Mouse (Mus musculus) forebrain, embryonic 12.5 days (tissue): ENCODE measurements around the gene Gatad2a. TPM values are rescaled to one million over a fixed set of nuclear protein-coding genes. Genes with fewer than 3 reads are reported as not detected.

ENCODE experiments used
- polyA plus RNA-seq: library from polyadenylated mRNA; unstranded; fragments of >200 nt; fragmentation: Nextera tagmentation; extraction: Ambion mirVana; gene quantifications from 2 replicates; pipeline ENCODE4 v1.2.1, GENCODE M21; 2016

Gatad2a gene
- polyA plus RNA-seq, 1 experiment from 2014 or later, result 48.7 TPM

Other genes with a start within 250 kb of the Gatad2a start
- 7.7 and 7.8 TPM in 2 replicates for gene Zfp963, start 246.4 kb downstream of the Gatad2a start, polyA plus RNA-seq
- 0.42 TPM in 1 of 2 replicates, not detected in the other for gene Gm20422, start 221.5 kb downstream of the Gatad2a start, polyA plus RNA-seq
- gene Atp13a1, start 205.2 kb downstream of the Gatad2a start, polyA plus RNA-seq, result 53.5 and 55.3 TPM in 2 replicates
- gene Zfp866, start 205.2 kb downstream of the Gatad2a start, polyA plus RNA-seq, result 42.3 and 43.1 TPM in 2 replicates
- 17.2 and 17.3 TPM in 2 replicates for gene Gmip, start 187.7 kb downstream of the Gatad2a start, polyA plus RNA-seq
- 0.83 and 1.1 TPM in 2 replicates for gene Lpar2, start 174.0 kb downstream of the Gatad2a start, polyA plus RNA-seq
- gene Pbx4, start 163.9 kb downstream of the Gatad2a start, polyA plus RNA-seq, result 51.2 and 54.0 TPM in 2 replicates
- gene Cilp2, start 108.7 kb downstream of the Gatad2a start, polyA plus RNA-seq, result 0.77 and 1.1 TPM in 2 replicates
- 4.2 and 4.3 TPM in 2 replicates for gene Tssk6, start 94.2 kb downstream of the Gatad2a start, polyA plus RNA-seq
- 165 and 168 TPM in 2 replicates for gene Ndufa13, start 93.8 kb downstream of the Gatad2a start, polyA plus RNA-seq
- gene Yjefn3, start 93.7 kb downstream of the Gatad2a start, polyA plus RNA-seq, result 7.0 and 9.8 TPM in 2 replicates
- 67.6 and 70.1 TPM in 2 replicates for gene Mau2, start 46.4 kb upstream of the Gatad2a start, polyA plus RNA-seq
- 53.8 and 55.7 TPM in 2 replicates for gene Sugp1, start 46.4 kb upstream of the Gatad2a start, polyA plus RNA-seq
- gene Tm6sf2, start 76.5 kb upstream of the Gatad2a start, polyA plus RNA-seq, result 1.3 TPM in 2 replicates
- 0.06 and 0.19 TPM in 2 replicates for gene Hapln4, start 87.1 kb upstream of the Gatad2a start, polyA plus RNA-seq
- gene Ncan, start 124.5 kb upstream of the Gatad2a start, polyA plus RNA-seq, result 84.2 and 104 TPM in 2 replicates
- 27.8 and 28.3 TPM in 2 replicates for gene Nr2c2ap, start 134.9 kb upstream of the Gatad2a start, polyA plus RNA-seq
- gene Rfxank, start 142.8 kb upstream of the Gatad2a start, polyA plus RNA-seq, result 14.3 and 16.7 TPM in 2 replicates
- 35.0 and 36.1 TPM in 2 replicates for gene Borcs8, start 143.1 kb upstream of the Gatad2a start, polyA plus RNA-seq
- 1.6 and 2.5 TPM in 2 replicates for gene Mef2b, start 143.3 kb upstream of the Gatad2a start, polyA plus RNA-seq
- gene Tmem161a, start 176.0 kb upstream of the Gatad2a start, polyA plus RNA-seq, result 48.7 and 53.8 TPM in 2 replicates
- 3.4 and 3.6 TPM in 2 replicates for gene Slc25a42, start 215.9 kb upstream of the Gatad2a start, polyA plus RNA-seq
- 82.9 and 92.5 TPM in 2 replicates for gene Sugp2, start 237.8 kb upstream of the Gatad2a start, polyA plus RNA-seq
- gene Armc6, start 238.1 kb upstream of the Gatad2a start, polyA plus RNA-seq, result 35.8 and 38.0 TPM in 2 replicates